Mouse (Mus musculus) heart, postnatal 0 days (tissue): ENCODE results near the gene Atf6b.

Source experiments
- CTCF ChIP-seq: IDR thresholded peaks from 2 replicates; pipeline ENCODE4 v1.5.1; 2016; ENCODE audit warnings: antibody characterized with exemption, control low read depth, low read depth
- EP300 ChIP-seq: IDR thresholded peaks from 2 replicates; pipeline ENCODE4 v1.6.1; 2016; ENCODE audit warnings: antibody characterized with exemption, low read depth

- TF ChIP-seq EP300 (no peak), CTCF (no peak)
Observed at GRCm38 (mm10) chr17:34629221-34629751, 17.7 kb upstream of the Atf6b start, which contains the start of gene Prrt1.
